17 mouse cellular contexts compared by ENCODE assay signal in the genomic region with DNA sequence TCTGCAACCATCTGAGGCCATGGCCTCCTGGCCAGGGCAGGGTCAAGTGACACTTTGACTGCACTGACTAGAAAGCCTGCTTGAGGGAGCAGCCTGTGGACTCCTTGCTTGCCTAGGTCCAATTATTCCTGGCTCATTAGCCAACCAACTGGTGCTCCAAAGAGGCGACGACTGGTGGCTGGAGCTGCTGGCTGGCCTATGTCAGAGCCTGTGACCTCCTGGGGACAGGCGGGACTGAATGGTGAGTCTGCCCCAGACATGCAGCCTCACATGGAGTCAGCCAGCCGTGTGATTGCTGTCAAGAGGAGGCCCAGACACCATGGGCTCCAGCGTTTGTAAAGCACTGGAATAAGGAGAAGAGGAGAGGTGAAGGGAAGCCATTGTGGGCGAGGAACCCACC. TPM values are rescaled to one million over a fixed set of nuclear protein-coding genes. Genes with fewer than 3 reads are reported as not detected.
DNase-seq lines count a peak whose midpoint lies in the region; ATAC-seq lines count a peak whose summit lies in the region.
"Had no signal": no experiment of that assay in that cellular context is flagged by ENCODE, and none has a peak within 500 bp of the region (broad histone marks: within the 10 kb centered on the region; RNA-seq: fewer than 3 reads in every experiment).

No protein-coding gene starts in this region.

- H3K27ac ChIP-seq in kidney, embryonic 16.5 days (ENCODE audit: low read length): no peak overlapping the region
- H3K27ac ChIP-seq in limb, embryonic 10.5 days: peak overlapping the region; percentile 40; the same call in 1 of the 2 replicates
- H3K27ac ChIP-seq: embryonic facial prominence, embryonic 13.5 days; forebrain, embryonic 13.5 days; gastrocnemius, adult 2 months; heart, adult 2 months; liver, embryonic 15.5 days; midbrain, embryonic 15.5 days had no signal

- H3K36me3 ChIP-seq in kidney, embryonic 16.5 days (ENCODE audit: insufficient read depth, low read length): 0 out of 2 replicates have a peak, but pooled peaks cover under 1% of the 10 kb centered on the region
- H3K36me3 ChIP-seq in limb, embryonic 10.5 days: no peaks in the 10 kb centered on the region; the same call in 1 of the 2 replicates
- H3K36me3 ChIP-seq: liver, embryonic 15.5 days had no signal

- no peak overlapping the region for H3K4me3 ChIP-seq in kidney, embryonic 16.5 days (ENCODE audit: low read length)
- H3K4me3 ChIP-seq in limb, embryonic 10.5 days: no peak overlapping the region
- H3K4me3 ChIP-seq: embryonic facial prominence, embryonic 13.5 days; forebrain, embryonic 13.5 days; gastrocnemius, adult 2 months; heart, adult 2 months; liver, embryonic 15.5 days; midbrain, embryonic 15.5 days had no signal

- H3K4me1 ChIP-seq in kidney, embryonic 16.5 days (ENCODE audit: insufficient read depth, low read length): 0 out of 2 replicates have a peak, but pooled peaks cover 7% of the 10 kb centered on the region
- H3K4me1 ChIP-seq in limb, embryonic 10.5 days: peaks cover 13% of the 10 kb centered on the region
- H3K4me1 ChIP-seq: embryonic facial prominence, embryonic 13.5 days; liver, embryonic 15.5 days; midbrain, embryonic 15.5 days had no signal

- ATAC-seq in kidney, embryonic 16.5 days (ENCODE audit: low FRiP score, low TSS enrichment): peak; percentile 72; the same call in 1 of the 2 replicates
- ATAC-seq: forebrain, embryonic 13.5 days; midbrain, embryonic 15.5 days had no signal

- DNase-seq in embryo, embryonic 10 days (ENCODE audit: low spot score): peak; percentile 37
- DNase-seq in embryo, embryonic 9.5 days (ENCODE audit: extremely low spot score): no peak
- DNase-seq in kidney, postnatal 4 days: no peak
- DNase-seq in cerebellum, postnatal 10 days: peak; percentile 64 to 71
- DNase-seq in limb, embryonic 10.5 days (ENCODE audit: low spot score): no peak
- DNase-seq in B cell, adult 2 months: no peak
- no peak for DNase-seq in T-cell, adult 2 months (ENCODE audit: low spot score)
- DNase-seq: adrenal gland, postnatal 10 days; gastrocnemius, adult 2 months; heart, adult 2 months; heart, postnatal 36 days; kidney, adult 8-10 months had no signal

- H3K27me3 ChIP-seq in kidney, embryonic 16.5 days (ENCODE audit: insufficient read depth, low read length): no peaks in the 10 kb centered on the region
- no peaks in the 10 kb centered on the region for H3K27me3 ChIP-seq in limb, embryonic 10.5 days (ENCODE audit: low read depth, poor library complexity, severe bottlenecking)
- H3K27me3 ChIP-seq: embryonic facial prominence, embryonic 13.5 days; forebrain, embryonic 13.5 days; liver, embryonic 15.5 days; midbrain, embryonic 15.5 days had no signal

- H3K9ac ChIP-seq in kidney, embryonic 16.5 days (replicated peaks; ENCODE audit: low read length): no peak overlapping the region
- H3K9ac ChIP-seq: embryonic facial prominence, embryonic 13.5 days; forebrain, embryonic 13.5 days; liver, embryonic 15.5 days; midbrain, embryonic 15.5 days had no signal

- 30% methylated on average over 6 of the region's 6 CpGs for WGBS in kidney, embryonic 16.5 days
- 46% methylated on average over 6 of the region's 6 CpGs for WGBS in limb, embryonic 10.5 days

- H3K9me3 ChIP-seq in kidney, embryonic 16.5 days (ENCODE audit: low read length): no peaks in the 10 kb centered on the region
- no peaks in the 10 kb centered on the region for H3K9me3 ChIP-seq in limb, embryonic 10.5 days (replicated peaks)
- H3K9me3 ChIP-seq: embryonic facial prominence, embryonic 13.5 days; forebrain, embryonic 13.5 days; liver, embryonic 15.5 days; midbrain, embryonic 15.5 days had no signal

- no peak overlapping the region for H3K4me2 ChIP-seq in kidney, embryonic 16.5 days (replicated peaks; ENCODE audit: low read depth, low read length)
- H3K4me2 ChIP-seq: embryonic facial prominence, embryonic 13.5 days; forebrain, embryonic 13.5 days; liver, embryonic 15.5 days; midbrain, embryonic 15.5 days had no signal

RNA-seq across cellular contexts. Expression of a gene that starts 8.9 kb away (rescaled TPM):
- 14.1 and 16.2 TPM in 2 replicates for polyA plus RNA-seq in kidney, embryonic 16.5 days (2015; fragmentation: Nextera tagmentation; extraction: Ambion mirVana)
- polyA plus RNA-seq in limb, embryonic 10.5 days (2016; fragmentation: Nextera tagmentation; extraction: Ambion mirVana): 8.2 and 13.2 TPM in 2 replicates

Comparison
In these comparisons a context has a peak if more than half of its experiments do, and no peak if none do; other contexts are left out.
1. DNase-seq: peak in embryo, embryonic 10 days (single experiment) and cerebellum, postnatal 10 days (2 of 2); none in embryo, embryonic 9.5 days (single experiment), kidney, postnatal 4 days (0 of 2), limb, embryonic 10.5 days (single experiment), B cell, adult 2 months (0 of 2) and T-cell, adult 2 months (single experiment).